ENCODE assay signal across 7 mouse cellular contexts in the genomic region with DNA sequence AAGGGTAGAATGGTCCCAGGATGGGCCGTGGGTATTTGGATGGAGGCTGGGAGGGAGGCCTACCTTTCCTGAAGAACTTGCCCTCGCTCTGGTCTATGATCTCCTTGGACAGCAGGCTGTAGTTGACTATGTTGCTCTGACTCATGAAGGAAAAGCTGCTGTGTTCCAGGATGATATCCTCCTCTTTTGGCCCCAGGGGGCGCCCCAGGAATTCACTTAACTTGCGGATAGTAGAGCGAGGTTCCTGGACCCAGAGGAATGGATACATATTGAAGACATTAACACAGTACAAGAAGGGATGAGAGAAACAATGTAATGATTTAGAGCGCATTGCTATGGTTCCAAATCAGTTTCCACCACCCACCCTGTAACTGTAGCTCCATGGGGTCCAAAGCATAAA. TPM values are rescaled to one million over a fixed set of nuclear protein-coding genes. Genes with fewer than 3 reads are reported as not detected.
A peak's percentile ranks its signal among the peaks of the same experiment; 100 is the strongest.
DNase-seq lines count a peak whose midpoint lies in the region; ATAC-seq lines count a peak whose summit lies in the region.

No protein-coding gene starts in this region.

- intact Hi-C loops in heart, postnatal 36 days (cut with DNase I), result no loop called here

- ATAC-seq in megakaryocyte progenitor cell, adult 5-6 weeks (replicated peaks; ENCODE audit: poor library complexity), result no peak; the same call in 1 of the 2 replicates

- DNase-seq in thymus, postnatal 25 days, result peak; percentile 18
- DNase-seq in thymus, postnatal 0 days (ENCODE audit: low spot score), result no peak
- DNase-seq in c-Kit-positive CD71-positive TER-119-positive erythroid progenitor cells, embryonic 14.5 days (ENCODE audit: low spot score), result peak; percentile 51
- DNase-seq in heart, postnatal 36 days, result peak; percentile 45 to 59
- peak; percentile 49 for DNase-seq in mesoderm, embryonic 11.5 days (ENCODE audit: low read depth, low spot score)
- DNase-seq in layer of hippocampus, adult 18-20 months (ENCODE audit: low spot score in 2 of 2), result no peak

RNA-seq across cellular contexts. Expression of gene Sult5a1, which starts 12.8 kb away (rescaled TPM):
- polyA plus RNA-seq in thymus, postnatal 0 days (2015; fragmentation: Nextera tagmentation; extraction: Ambion mirVana), result 3.7 and 3.8 TPM in 2 replicates
- total RNA-seq in heart, postnatal 36 days (2021), result under 1 TPM; 0.58 to 0.79 TPM
- total RNA-seq in megakaryocyte progenitor cell, adult 5-6 weeks (2015), result not detected in 2 replicates
- total RNA-seq in megakaryocyte progenitor cell, adult 5-6 weeks (2017), result not detected in 2 replicates
- 1 to 10 TPM; 2.2 to 3.2 TPM for total RNA-seq in layer of hippocampus, adult 18-20 months (2021)

RNA-seq across cellular contexts. Expression of gene Cpne7, which starts 28.1 kb away (rescaled TPM):
- 0.22 and 0.31 TPM in 2 replicates for polyA plus RNA-seq in thymus, postnatal 0 days (2015; fragmentation: Nextera tagmentation; extraction: Ambion mirVana)
- under 1 TPM; 0.35 to 0.44 TPM for total RNA-seq in heart, postnatal 36 days (2021)
- not detected in 2 replicates for total RNA-seq in megakaryocyte progenitor cell, adult 5-6 weeks (2015)
- not detected in 2 replicates for total RNA-seq in megakaryocyte progenitor cell, adult 5-6 weeks (2017)
- 100 to 1,000 TPM; 273 to 284 TPM for total RNA-seq in layer of hippocampus, adult 18-20 months (2021)

RNA-seq across cellular contexts. Expression of gene Dpep1, which starts 40.8 kb away (rescaled TPM):
- 2.7 and 3.7 TPM in 2 replicates for polyA plus RNA-seq in thymus, postnatal 0 days (2015; fragmentation: Nextera tagmentation; extraction: Ambion mirVana)
- 10 to 100 TPM; 32.3 to 53.6 TPM for total RNA-seq in heart, postnatal 36 days (2021)
- not detected in 2 replicates for total RNA-seq in megakaryocyte progenitor cell, adult 5-6 weeks (2015)
- not detected in 2 replicates for total RNA-seq in megakaryocyte progenitor cell, adult 5-6 weeks (2017)
- under 1 TPM; 0.22 to 0.89 TPM for total RNA-seq in layer of hippocampus, adult 18-20 months (2021)

RNA-seq across cellular contexts. Expression of gene Rpl13, which starts 43.1 kb away (rescaled TPM):
- polyA plus RNA-seq in thymus, postnatal 0 days (2015; fragmentation: Nextera tagmentation; extraction: Ambion mirVana), result 1,818 and 1,880 TPM in 2 replicates
- 100 to 1,000 TPM; 409 to 436 TPM for total RNA-seq in heart, postnatal 36 days (2021)
- total RNA-seq in megakaryocyte progenitor cell, adult 5-6 weeks (2015), result 1,201 and 1,251 TPM in 2 replicates
- total RNA-seq in megakaryocyte progenitor cell, adult 5-6 weeks (2017), result 3,072 and 3,507 TPM in 2 replicates
- 100 to 1,000 TPM; 467 to 496 TPM for total RNA-seq in layer of hippocampus, adult 18-20 months (2021)

Comparison
In these comparisons a context has a peak if more than half of its experiments do, and no peak if none do; other contexts are left out.
1. DNase-seq: peak in thymus, postnatal 25 days (single experiment), c-Kit-positive CD71-positive TER-119-positive erythroid progenitor cells, embryonic 14.5 days (single experiment), heart, postnatal 36 days (2 of 2) and mesoderm, embryonic 11.5 days (single experiment); none in thymus, postnatal 0 days (single experiment) and layer of hippocampus, adult 18-20 months (0 of 2).
2. RNA of gene Cpne7, which starts 28.1 kb away (total RNA-seq): 273 to 284 TPM in layer of hippocampus, adult 18-20 months; 0.35 to 0.44 TPM in heart, postnatal 36 days and not detected in megakaryocyte progenitor cell, adult 5-6 weeks; every median in the first group is over 100 times any median in the second.
3. RNA of gene Dpep1, which starts 40.8 kb away (total RNA-seq): 32.3 to 53.6 TPM in heart, postnatal 36 days; 0.22 to 0.89 TPM in layer of hippocampus, adult 18-20 months and not detected in megakaryocyte progenitor cell, adult 5-6 weeks; every median in the first group is over 10 times any median in the second.